Mouse (Mus musculus) large intestine, adult 2 months (tissue): ENCODE results near the gene Lrrc8e. TPM values are rescaled to one million over a fixed set of nuclear protein-coding genes. Genes with fewer than 3 reads are reported as not detected.
"Not testable (repeated sequence)": the region's sequence is repeated elsewhere in the genome, so short reads cannot be mapped to it uniquely, and the experiment has no call there.

Experiments
- DNase-seq: peaks from one replicate; pipeline ENCODE4 v3.0.0-alpha.2; 2012; ENCODE audit warnings: low read depth, low spot score
- WGBS: fragments of 180-500 bp; shearing (Covaris S2); methylation state at CpG from one replicate; pipeline ENCODE4 v1.1.7; 2018; 5-methylcytosine and 5-hydroxymethylcytosine counted together
- polyA plus RNA-seq: library from polyadenylated mRNA; depleted of rRNA; stranded (reverse); fragments of >200 nt; gene quantifications from 2 replicates; pipeline ENCODE4 v1.2.3, GENCODE M21; 2012

Lrrc8e gene
- polyA plus RNA-seq, 1 experiment = 0.24 TPM

- under 1% methylated on average over 69 of the region's 69 CpGs for WGBS
- peak; percentile 96 for DNase-seq
Measured at GRCm38 (mm10) chr8:4252934-4253841, 26.6 kb downstream of the Lrrc8e start, which contains the start of gene Snapc2. Gene Snapc2, plus strand, starts transcription at chr8:4253080.

DNA sequence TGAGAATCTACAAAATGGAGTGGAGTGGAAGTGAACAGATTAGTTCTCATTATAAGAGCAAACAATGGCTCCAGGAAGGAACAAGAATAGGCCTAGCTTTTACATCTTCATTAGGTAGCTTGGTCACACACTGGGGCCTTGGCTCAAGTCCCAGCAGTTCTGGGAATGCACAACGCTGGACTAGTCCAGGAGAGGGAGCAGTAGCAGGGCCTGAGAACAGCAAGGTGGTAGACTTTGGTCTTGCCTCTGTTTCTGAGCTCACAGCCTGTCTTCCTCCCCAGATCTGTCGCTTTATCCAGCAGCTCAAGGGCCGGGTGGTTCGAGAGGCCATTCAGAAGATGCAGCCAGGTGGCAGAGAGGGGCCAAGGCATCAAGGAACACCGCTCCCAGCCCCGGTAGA, 27.4 kb downstream of the Lrrc8e start:
- WGBS = 42% methylated on average over 6 of the region's 6 CpGs
- DNase-seq = no peak

DNA sequence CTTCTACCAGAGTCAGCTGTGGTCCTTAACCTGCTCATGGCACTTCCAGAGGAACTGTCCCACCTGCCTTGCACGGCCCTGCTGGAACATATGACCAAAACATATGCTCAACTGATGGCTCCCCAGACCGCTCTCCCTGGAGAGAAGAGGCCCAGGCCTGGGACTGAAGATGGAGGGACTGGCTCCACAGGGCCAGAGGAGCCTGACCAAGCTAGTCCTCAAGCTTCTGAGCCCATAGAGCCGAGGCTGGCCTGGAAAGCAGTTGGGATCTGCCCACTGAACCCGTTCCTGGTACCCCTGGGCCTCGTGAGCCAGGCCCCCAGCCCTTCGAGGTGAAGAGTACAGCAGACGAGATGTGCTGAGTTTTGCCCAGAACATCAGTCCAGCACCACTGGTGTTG, 28.8 kb downstream of the Lrrc8e start:
- DNase-seq = not testable (repeated sequence)
- 87% methylated on average over 7 of the region's 7 CpGs for WGBS

GRCm38 (mm10) chr8:4256911-4257310, 30.3 kb downstream of the Lrrc8e start:
- 50% methylated on average over 4 of the region's 4 CpGs for WGBS
- DNase-seq = no peak

- no peak for DNase-seq
- 81% methylated on average over 4 of the region's 4 CpGs for WGBS
Measured at GRCm38 (mm10) chr8:4257350-4257749, 30.7 kb downstream of the Lrrc8e start.

GRCm38 (mm10) chr8:4258233-4258632, 31.6 kb downstream of the Lrrc8e start:
- DNase-seq = no peak
- WGBS = 4% methylated on average over 35 of the region's 35 CpGs

DNA sequence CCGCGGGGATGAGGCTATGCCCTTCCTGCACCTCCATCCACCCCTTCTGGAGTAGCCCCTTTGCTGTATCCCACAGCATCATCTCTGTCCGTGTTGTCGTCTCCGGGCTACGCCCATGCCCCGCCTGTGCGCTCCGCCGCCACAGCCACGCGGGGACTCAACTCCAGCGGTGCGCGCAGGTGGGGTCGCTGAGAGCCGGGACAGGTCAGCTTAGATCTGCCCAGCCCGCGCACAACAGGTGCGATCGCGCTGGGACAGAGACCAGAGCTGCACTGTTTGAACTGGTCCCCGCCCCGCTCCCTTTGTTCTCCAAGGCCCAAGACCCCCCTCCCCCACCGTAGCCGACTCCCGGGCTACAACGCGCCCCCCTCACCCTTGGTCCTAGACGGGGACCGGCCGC, 32.1 kb downstream of the Lrrc8e start:
- DNase-seq = no peak
- WGBS = under 1% methylated on average over 32 of the region's 32 CpGs

GRCm38 (mm10) chr8:4259125-4259804, 32.6 kb downstream of the Lrrc8e start, which contains the start of gene Ctxn1:
Gene Ctxn1, minus strand, starts transcription at chr8:4259274.
- DNase-seq = peak; percentile 68
- WGBS = 7% methylated on average over 29 of the region's 33 CpGs

DNA sequence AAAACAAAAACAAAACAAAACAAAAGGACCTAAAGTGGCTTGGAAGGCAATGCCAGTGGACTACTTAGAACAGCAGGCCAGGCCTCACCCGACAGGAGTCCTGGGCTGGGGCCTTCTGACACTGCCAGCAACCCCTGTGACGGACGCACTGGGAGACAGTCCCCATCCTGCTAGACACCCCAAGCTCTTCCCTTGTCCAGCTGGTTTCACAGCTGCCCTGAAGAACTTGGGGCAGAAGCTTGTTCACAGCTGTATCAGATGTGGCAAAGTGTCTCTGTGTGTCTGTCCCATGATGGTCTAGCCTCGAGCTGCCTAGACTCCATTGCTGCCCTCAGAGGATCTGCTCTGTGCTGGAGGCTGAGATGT, 33.2 kb downstream of the Lrrc8e start:
- WGBS = 84% methylated on average over 4 of the region's 4 CpGs
- no peak for DNase-seq

DNA sequence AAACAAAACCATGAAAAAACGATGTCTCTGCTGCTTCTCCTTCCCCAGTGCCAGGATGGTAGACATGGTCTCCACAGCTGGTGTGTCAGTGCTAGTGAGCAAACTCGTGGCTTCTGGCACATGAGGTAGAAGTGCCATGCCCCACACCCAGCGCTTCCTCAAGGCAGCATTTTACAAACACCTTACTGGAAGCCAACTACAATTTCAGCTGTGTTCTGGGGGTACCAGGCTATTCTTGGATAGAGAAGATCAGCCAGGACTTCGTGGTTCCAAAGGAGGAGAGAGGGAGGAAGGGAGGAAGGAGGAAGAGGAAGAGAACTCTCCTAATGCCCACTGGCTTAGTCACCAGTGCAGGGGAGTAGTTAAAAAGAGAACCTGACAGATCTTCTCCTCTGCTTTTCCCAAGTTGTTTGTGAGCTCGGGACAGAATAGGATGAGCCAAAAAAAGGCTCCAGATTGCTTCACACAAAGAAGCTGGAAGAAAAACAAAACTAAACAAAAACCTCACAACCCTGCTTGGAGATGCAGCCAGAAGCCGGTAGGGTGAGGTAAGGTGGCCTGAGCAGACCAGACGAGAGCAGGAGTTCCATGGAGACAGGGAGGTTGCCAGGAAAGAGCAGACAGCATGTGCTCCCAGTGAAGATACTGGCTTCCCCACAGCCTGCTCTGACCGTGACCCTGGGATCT, 36.6 kb downstream of the Lrrc8e start:
- no peak for DNase-seq
- WGBS = 78% methylated on average over 8 of the region's 8 CpGs

DNA sequence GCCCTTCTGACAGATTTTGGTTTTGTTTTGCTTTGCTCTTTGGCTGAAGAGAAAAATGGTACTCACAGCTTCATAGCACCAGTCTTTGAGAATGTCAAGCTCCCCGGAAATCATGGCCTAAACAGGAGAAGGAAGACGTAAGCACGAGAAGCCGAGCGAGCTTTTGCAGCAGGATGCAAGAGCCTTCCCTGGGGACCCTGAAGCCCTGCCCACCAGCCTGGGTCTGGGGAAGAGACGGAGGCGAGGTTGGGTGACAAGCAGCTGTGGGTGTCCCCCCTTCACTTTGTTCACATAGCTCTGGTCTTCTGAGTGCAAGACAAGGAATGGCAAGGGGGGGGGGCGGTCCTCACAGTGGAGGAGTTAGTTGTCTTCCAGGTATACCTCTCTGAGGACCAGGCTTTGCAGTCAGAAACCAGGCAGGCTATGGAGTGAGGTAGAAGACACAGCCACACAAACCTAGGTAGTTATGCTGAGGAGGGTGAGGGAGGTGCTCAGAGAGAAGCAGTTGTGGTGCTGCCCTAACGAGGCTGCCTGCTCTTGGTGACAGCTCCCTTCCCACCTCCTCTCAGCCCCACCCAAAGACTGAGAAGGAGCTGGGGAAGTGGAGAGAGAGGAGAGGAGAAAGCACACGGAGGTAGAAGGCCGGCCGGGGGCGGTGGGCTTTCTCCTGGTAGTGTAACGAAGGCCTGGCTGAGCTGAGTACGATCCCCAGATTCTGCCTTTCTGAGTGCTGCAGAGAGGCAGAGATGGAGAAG, 38.7 kb downstream of the Lrrc8e start:
- DNase-seq = no peak
- WGBS = 94% methylated on average over 15 of the region's 15 CpGs

DNA sequence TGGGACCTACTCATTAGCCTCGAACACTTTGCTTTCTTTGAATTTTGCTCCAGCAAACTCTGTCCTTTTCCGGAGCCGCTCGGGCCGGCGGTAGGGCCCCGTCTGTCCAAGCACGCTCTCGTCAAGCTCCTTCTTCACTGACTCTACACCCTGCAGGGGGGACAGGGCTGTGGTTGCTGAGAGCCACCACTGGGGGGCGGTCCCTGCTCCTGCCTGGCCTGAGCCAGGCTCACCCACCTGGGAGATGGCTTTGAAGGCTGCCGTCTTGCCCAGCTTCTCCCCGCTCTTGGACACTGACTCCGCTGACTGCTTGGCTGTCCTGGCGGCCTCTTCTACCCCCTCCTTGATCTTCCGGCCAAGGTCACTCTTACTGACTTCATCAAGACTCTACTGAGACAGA, 41.0 kb downstream of the Lrrc8e start:
- DNase-seq = no peak
- WGBS = 83% methylated on average over 15 of the region's 15 CpGs

- DNase-seq = no peak
- WGBS = 86% methylated on average over 6 of the region's 6 CpGs
Measured at GRCm38 (mm10) chr8:4269609-4270008, 43.0 kb downstream of the Lrrc8e start.

DNA sequence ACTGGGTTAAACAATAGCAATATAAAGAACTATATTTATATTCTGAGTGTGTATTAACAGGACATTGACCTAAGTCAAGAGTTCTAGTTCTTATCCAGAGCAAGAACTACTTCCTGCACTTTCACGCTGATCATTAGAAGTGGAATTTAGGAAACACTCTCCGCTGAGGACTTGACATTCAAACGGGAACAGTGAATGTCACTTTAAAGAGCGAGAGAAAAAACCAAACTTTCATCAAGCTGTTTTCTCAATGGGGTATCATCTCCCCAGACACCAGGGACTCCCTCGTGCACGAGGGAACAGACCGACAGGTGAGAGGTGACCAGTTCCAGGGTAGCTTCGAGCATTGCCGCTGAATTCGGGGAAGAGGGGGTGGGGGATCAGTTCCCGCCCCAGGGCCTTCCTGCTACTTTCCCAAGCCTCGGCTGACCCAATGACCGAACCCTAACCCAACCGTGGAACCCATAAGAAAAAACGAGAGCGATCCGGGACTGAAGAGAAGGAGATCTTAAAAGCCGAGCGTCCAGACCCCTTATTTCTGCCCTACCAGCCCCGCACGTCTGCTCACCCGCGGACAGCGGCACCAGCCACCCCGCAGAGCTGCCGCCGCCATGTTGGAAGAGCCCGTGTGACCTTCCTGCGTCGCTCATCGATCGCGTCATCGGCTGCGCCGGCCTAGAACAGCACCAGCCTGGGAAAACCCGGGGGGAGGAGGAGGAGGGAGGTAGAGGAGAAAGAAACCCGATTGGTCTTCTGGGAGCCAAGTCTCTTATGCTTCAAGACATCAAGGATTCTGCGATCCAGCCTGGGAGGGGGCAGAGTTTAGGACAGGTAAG, 48.9 kb downstream of the Lrrc8e start, which contains the start of gene Timm44:
TSS of gene Timm44 (minus strand) at position 639 of the 836 bp plus-strand sequence.
- WGBS = under 1% methylated on average over 39 of the region's 39 CpGs

GRCm38 (mm10) chr8:4276111-4276465, 49.5 kb downstream of the Lrrc8e start:
- no peak for DNase-seq
- 16% methylated on average over 9 of the region's 9 CpGs for WGBS

More for the DNA sequence above, 48.9 kb downstream of the Lrrc8e start, which contains the start of gene Timm44:
- DNase-seq = peak; percentile 92
